Mouse (Mus musculus) lung, postnatal 0 days (tissue): ENCODE measurements around the gene Efcab6.

ENCODE experiments used
- CTCF ChIP-seq: IDR thresholded peaks from 2 replicates; pipeline ENCODE4 v1.5.1; 2016; ENCODE audit warnings: antibody characterized with exemption, mild to moderate bottlenecking
- EP300 ChIP-seq: IDR thresholded peaks from 2 replicates; pipeline ENCODE4 v1.6.1; 2016; ENCODE audit warnings: antibody characterized with exemption, mild to moderate bottlenecking, control low read depth

- TF ChIP-seq CTCF (no peak), EP300 (no peak)
These were observed 180.9 kb downstream of the Efcab6 start for GRCm38 (mm10) chr15:83884291-83884690.
